Mouse (Mus musculus): ENCODE measurements around the gene Qsox1.

Gene Qsox1

DNA sequence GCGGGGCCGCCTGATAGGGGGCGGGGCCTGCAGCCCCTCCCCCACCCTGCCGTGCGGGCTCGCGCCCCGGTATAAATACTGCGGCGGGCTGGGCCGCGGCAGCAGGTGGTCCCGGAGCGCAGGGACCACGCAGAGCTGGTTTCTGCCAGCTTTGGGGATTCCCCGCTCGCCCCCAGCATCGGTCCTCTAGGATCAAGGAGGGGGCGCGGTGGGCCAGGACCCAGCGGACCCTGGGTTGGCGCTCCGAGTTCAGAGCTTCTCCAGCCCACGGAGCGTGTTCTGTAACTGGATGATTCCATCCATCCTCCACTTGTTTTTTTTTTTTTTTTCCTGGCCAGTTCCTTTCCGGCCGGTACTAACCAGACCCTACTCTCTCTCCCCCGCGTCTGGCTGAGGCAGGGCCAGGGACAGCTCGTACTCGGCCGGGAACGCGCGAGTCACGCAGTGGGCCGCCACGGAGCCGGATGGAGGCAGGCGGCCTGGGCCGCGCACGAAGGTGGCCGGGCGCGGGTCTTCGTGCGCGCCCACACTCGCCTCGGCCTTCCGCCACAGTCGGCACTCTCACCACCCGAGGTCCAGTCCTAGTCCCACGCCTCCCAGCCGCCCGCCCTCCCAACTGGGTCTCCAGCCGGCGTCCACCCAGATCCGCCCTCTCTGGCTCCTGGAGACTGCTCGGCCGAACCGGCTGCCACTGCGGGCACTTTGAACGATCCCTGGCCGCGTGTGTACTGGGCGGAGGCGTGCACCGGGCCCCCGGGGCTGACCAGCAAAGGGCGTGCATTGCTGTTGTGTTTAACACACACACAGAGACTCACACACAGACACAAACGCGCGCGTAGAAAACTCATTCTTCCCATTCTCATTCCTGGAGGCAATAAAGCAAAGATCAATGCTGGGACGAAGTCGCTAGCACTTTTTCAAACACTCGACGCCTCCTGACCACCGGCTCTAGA, 70.0 kb downstream of the Qsox1 start:
- no peak for DNase-seq

DNA sequence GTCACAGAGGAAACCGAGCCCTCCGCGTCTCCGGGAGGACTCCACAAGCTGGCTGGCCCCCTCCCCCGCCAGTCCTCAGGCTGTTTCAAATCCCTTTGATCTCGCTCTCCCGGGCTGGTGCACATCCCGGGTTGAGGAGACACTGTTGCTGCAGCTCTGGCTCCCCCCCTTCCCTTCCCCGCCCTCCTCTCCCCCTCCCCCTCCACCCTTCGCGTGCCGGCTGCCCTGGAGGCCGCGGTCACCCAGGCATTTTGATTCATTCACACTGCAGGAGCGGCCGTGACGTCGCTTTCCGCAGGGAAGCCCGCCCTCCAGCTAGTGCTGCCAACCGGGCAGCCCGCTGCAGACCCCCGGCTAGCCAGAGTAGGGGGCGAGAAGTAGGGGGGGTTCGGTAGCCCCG, 70.7 kb downstream of the Qsox1 start:
- no peak for DNase-seq

DNA sequence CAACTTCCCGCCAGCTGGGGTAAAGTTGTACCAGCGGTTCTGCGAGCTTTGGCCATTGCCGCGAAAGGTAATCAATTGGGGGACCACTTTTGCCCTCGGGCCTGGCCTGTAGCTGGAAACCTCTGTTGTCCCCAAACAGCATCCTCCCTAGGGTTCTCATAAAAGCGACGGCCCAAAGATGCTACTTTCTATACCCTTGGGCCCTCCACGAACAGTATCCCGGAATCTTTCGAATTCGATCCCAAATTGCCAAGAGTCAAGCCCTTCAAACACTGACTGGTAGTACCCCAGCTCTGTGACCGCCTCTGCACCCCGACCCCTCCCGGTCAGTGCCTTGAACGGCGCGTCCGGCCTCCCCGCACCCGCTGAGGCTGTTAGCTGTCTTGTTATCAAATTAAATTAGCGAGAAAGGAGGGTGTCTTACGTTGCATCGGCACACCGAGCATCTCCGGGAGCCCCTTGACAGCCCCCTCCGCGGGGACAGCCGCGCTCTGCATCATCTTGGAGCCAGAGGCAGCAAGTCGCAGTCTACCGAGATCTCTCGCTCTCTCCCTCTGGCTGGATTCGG, 71.2 kb downstream of the Qsox1 start:
- DNase-seq: no peak

DNA sequence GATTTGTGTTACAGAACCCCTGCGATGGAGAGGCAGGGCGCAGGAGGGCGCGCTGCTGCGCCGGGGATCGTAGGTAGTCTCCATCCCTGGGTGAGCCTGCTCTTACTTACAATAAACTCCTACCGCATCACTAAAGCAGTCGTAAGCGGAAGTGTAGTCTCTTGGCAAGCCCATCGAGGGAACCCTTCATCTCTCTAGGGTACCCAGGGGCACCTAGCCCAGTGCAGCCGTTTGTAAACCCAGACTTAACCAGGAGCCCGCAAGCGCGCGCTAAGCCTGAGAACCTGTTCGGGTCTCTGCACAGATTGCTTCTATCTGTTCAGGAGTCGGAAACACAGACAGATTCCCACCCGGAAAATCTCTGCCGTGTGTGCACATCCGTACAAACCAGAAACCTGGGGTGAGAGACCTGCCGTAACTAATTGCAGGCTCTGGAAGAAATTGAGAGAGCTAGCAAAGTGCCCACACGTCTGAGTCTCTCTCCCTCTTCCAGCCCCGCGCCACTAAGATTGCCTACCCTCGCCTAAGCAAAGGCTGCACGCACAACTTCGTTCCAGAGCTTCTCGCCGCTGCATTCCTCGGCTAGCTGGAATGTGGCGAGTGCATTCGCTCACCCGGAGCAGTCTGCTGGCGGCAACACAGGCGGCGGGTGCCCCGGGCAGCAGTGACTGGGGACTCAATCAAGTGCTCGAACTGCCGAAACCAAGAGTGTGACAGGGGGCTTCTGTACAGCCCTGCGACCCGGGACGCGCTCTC, 71.9 kb downstream of the Qsox1 start:
- DNase-seq: no peak

DNA sequence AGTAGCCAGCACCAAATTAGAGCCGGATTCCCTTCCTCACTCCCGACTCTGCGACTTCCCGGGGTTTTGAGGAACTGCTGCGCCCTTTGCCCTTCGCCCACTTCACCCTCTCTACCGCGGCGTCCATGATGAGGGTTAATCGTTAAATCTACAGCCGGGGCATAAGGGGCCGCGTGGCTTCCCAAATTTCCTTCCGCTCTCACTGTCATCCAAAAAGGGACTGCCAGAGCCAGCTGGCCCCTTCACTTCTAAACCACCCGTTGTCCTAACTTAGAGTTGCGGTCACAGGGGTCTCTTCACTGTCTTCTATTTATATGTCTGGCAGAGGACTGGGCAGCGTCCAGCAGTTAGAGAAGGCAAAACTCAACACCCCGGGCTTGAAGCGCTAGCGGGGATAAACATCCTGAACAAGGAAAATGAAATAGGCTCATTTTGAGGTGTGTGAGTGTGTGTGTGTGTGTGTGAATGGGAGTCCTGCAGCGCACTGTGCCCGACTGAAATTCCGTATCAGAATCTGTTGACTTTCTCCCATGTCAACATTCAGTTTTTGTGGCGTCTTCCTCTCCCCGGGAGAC, 74.8 kb downstream of the Qsox1 start:
- DNase-seq: no peak

DNA sequence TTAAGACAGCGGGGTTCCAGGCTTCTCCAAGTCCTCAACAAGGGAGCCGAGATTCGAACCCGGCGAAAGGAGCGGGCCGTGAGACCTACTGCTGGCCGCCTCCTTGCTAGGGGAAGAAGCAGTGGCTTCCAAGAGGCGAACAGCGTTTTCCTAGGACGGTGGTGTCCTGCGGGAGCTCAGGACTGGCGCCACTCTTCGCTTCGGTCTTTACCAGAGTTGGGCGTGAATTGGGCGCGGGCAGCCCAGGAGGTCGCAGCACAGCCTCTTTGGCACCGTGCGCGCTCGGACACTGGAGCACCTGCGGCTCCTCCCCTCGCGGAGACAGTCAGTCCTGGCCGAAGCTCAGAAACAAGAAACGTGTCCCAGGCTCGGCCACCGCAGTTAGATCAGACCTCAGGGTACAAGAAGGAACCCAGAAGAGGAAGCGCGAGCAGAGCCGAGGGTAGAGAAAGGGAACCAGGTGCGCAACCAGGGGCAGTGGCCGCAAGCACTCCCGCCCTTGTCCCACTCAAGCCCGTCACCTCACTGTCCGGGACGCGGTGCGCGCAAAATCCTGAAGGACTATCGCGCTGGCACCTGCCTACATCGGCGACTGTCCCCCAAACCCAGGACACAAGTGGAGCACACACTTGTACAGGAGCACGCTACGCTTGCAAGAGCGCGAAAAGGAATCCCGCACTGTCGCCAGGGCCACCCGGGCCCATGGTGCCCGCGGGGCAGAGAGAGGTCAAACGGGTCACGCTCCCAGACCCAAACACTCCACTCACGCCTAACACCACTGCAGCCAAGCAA, 75.5 kb downstream of the Qsox1 start:
- DNase-seq: no peak

DNA sequence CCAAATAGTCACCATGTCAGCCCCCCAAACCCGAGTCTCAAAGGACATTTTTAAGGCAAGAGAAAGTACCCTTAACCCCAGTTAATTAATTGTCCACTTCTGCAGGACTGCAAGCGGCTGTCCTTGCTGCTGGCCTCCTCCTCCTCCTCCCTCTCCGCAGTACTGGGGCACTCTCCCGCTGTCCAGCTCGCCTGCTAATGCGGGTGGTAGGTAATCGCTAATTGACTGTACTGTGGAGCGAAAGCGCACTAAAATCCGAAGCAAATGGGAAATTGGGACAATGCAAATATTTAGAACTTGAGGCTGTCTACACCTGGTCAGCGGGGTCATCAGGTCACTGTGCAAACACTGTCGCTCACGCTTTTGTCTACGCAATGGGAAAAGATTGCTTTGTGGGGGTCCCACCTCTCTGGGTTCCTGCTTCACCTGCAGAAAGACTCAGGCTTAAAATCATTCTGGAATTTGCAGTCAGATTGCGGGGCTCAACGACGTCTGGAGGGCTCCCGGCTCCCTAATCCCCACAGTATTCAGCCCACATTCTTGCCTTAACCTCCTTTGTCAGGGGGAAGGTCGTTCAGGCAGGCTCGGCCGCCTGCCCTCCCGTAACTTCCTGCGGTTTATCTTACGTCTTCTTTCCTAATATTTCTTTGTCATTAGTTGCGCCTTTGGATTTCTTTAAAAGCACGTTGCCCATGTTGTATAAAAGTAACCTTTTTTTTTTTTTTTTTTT, 76.4 kb downstream of the Qsox1 start:
- DNase-seq: no peak

DNA sequence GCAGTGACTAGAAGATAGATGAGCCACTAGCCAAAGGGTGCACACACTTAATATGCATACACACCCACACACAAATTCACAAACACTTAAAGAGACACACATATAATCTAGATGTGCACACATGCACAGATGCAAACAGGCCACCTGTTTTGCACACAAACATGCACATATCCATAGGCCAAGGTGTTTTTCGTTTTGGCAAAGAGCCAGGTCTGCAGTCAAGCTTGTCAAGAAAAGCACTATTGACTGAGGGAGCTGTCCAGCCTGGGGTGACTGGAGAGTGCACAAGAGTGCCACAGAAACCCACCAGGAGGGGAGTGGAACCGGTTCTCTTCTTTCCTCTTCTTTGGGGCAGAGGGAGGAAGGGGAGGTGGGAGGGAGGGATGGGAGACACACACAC, 81.5 kb downstream of the Qsox1 start:
- no peak for DNase-seq

DNA sequence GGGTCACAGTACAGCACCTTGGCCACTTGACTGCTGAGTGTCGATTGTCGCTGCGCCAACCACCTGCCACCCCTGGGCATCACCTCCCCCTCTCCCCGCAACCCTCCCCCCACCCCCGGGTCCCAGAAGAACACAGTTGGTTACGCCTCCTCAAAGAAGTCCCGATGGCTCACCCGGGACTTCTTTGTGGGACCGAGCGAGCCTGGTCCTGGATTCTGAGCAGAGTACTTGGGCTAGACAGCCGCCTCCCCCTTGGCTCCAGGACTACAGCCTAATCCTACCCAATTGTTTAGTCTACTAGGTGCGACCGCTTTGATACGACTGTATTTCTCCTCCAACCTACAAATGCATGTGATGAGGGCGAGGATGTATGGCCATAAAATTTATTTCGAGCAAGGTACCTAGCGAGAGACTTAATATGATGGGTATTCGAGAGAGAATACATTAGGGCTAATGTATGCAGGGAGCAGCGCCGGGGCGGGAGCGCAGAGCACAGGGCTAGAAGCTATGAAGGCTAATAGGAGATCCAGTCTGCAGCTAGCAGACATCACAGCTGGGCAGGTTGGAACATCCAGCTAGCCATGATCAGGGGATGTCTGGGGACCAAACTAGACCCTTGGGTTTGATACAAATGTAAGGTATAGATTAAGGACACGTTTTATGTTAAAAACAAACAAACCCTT, 83.4 kb downstream of the Qsox1 start:
- DNase-seq: no peak

DNA sequence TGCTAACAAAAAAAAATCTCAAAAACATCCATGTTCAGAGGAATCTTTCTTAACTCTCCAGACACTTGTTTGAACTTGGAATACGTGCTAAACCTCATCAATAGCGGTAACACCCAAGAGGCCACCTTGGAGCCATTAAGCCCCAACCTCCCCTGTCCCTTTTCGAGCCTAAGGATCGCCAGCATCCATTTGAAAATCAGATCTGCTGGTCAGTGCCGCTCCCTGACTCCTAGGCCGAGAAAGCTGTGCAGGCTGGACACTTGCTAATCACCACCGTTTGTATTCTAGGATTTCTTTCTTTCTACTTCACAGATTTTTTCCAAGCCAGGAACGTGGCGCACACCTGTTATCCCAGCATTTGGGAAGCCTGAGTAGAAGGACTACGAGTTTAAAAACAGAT, 84.9 kb downstream of the Qsox1 start:
- DNase-seq: no peak

Measured in kidney, adult 9 months (tissue).